Mouse (Mus musculus) liver, embryonic 15.5 days (tissue): ENCODE data around the gene Zdhhc25. TPM values are rescaled to one million over a fixed set of nuclear protein-coding genes. Genes with fewer than 3 reads are reported as not detected.

Source experiments
- ATAC-seq: fragments of 200-750 bp; cut with Nextera tagmentation; 2 replicates; pipeline ENCODE4 v1.8.0; 2017; ENCODE audit warnings: moderate number of reproducible peaks, mild to moderate bottlenecking, moderate library complexity; ENCODE audit not compliant: insufficient read depth
- H3K27ac ChIP-seq: fragments of 300-500 bp; sonication (generic); replicated peaks from 2 replicates; pipeline ENCODE4 v1.5.1; 2015; ENCODE audit warnings: mild to moderate bottlenecking, inconsistent platforms
- H3K27me3 ChIP-seq: fragments of 300-500 bp; sonication (generic); 2 replicates; pipeline ENCODE4 v1.6.1; 2015; ENCODE audit warnings: mild to moderate bottlenecking, inconsistent platforms
- H3K36me3 ChIP-seq: fragments of 300-500 bp; sonication (generic); replicated peaks from 2 replicates; pipeline ENCODE4 v1.6.1; 2015; ENCODE audit warnings: moderate library complexity, mild to moderate bottlenecking, inconsistent platforms
- H3K4me1 ChIP-seq: fragments of 300-500 bp; sonication (generic); replicated peaks from 2 replicates; pipeline ENCODE4 v1.6.1; 2015; ENCODE audit warnings: inconsistent platforms
- H3K4me2 ChIP-seq: fragments of 300-500 bp; sonication (generic); 2 replicates; pipeline ENCODE4 v1.6.1; 2015; ENCODE audit warnings: moderate library complexity, mild to moderate bottlenecking, inconsistent platforms
- H3K4me3 ChIP-seq: fragments of 300-500 bp; sonication (generic); replicated peaks from 2 replicates; pipeline ENCODE4 v1.5.1; 2015; ENCODE audit warnings: mild to moderate bottlenecking, inconsistent platforms
- H3K9ac ChIP-seq: fragments of 300-500 bp; sonication (generic); 2 replicates; pipeline ENCODE4 v1.6.1; 2015; ENCODE audit warnings: moderate library complexity, mild to moderate bottlenecking, inconsistent platforms
- H3K9me3 ChIP-seq: fragments of 300-500 bp; sonication (generic); replicated peaks from 2 replicates; pipeline ENCODE4 v1.6.1; 2016; ENCODE audit warnings: inconsistent platforms
- WGBS: fragments of 180-500 bp; shearing (Covaris S2); methylation state at CpG from one replicate; pipeline ENCODE4 v1.1.7; 2015; ENCODE audit warnings: mixed read lengths; ENCODE audit not compliant: insufficient replicate concordance; 5-methylcytosine and 5-hydroxymethylcytosine counted together
- polyA plus RNA-seq: library from polyadenylated mRNA; unstranded; fragments of >200 nt; fragmentation: Nextera tagmentation; extraction: Ambion mirVana; gene quantifications from 2 replicates; pipeline ENCODE4 v1.2.1, GENCODE M21; 2015

The Zdhhc25 gene
- polyA plus RNA-seq, 1 experiment from 2014 or later: not detected

DNA sequence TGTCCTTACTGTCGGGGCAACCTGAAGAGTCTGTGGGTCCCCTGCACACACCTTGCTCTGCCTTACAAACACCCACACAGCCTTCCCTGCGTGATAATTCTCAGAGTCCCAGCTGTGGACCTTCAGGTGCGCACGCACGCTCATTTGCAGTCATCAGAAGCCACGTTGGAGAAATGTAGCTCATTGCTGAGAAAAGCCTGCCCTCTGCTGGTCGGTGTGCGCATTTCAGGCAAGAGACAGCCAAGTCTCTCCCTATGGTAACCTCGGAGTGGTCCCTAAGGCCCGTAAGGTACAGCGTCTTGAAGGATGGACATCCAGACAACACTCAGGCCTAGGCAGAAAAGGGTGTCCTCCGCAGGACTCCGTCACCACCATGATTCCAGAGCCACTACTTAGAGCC, 50.9 kb downstream of the Zdhhc25 start:
- H3K4me3 ChIP-seq: no peak overlapping the region
- H3K4me2 ChIP-seq: no peak overlapping the region
- H3K27ac ChIP-seq: no peak overlapping the region
- no peaks in the 10 kb centered on the region for H3K36me3 ChIP-seq
- 19% methylated on average over 13 of the region's 13 CpGs for WGBS
- H3K9me3 ChIP-seq: no peaks in the 10 kb centered on the region
- H3K27me3 ChIP-seq: no peaks in the 10 kb centered on the region
- no peak for ATAC-seq
- H3K9ac ChIP-seq: no peak overlapping the region
- no peaks in the 10 kb centered on the region for H3K4me1 ChIP-seq

Other genes starting within 250 kb of the Zdhhc25 start
- gene Brd1, start 133.9 kb downstream of the Zdhhc25 start, polyA plus RNA-seq: 5.8 and 6.6 TPM in 2 replicates
- 10.6 and 10.7 TPM in 2 replicates for gene Zbed4, start 151.4 kb downstream of the Zdhhc25 start, polyA plus RNA-seq
- gene Alg12, start 219.0 kb downstream of the Zdhhc25 start, polyA plus RNA-seq: 5.5 and 6.0 TPM in 2 replicates
- 39.6 and 46.2 TPM in 2 replicates for gene Creld2, start 219.3 kb downstream of the Zdhhc25 start, polyA plus RNA-seq